Mouse (Mus musculus): Measurements from ENCODE around the gene Gps2. TPM values are rescaled to one million over a fixed set of nuclear protein-coding genes. Genes with fewer than 3 reads are reported as not detected.

Gene Gps2
- total and polyA plus RNA-seq, 3 experiments, result 45.8 to 305 (median 203) TPM

- H3K4me1 ChIP-seq (ENCODE audit: insufficient read depth, low read depth, low read length), result peaks cover 66% of the 10 kb centered on the region
- ATAC-seq (ENCODE audit: extremely low read depth, insufficient number of reproducible peaks, low FRiP score, poor library complexity, severe bottlenecking) (no peak), DNase-seq (ENCODE audit: low spot score) (no peak)
- TF ChIP-seq GATA2 (IDR thresholded peaks at IDR 0.05; ENCODE audit: borderline replicate concordance, low read depth, low read length) (no peak), TAL1 (conservative IDR thresholded peaks at IDR 0.05; ENCODE audit: low read depth, low read length) (no peak)
- peak overlapping the region; percentile 55; the same call in 1 of the 2 replicates for H3K4me3 ChIP-seq (ENCODE audit: low read depth, low read length)
- peaks cover 77% of the 10 kb centered on the region for H3K36me3 ChIP-seq (replicated peaks)
- no peaks in the 10 kb centered on the region for H3K27me3 ChIP-seq (ENCODE audit: insufficient read depth, low read length)
- H3K9me3 ChIP-seq (replicated peaks), result no peaks in the 10 kb centered on the region
Measured at GRCm38 (mm10) chr11:69917379-69917948, 3.8 kb downstream of the Gps2 start.

GRCm38 (mm10) chr11:69918118-69918517 lies 4.4 kb downstream of the Gps2 start:
- H3K9me3 ChIP-seq (replicated peaks), result no peaks in the 10 kb centered on the region
- peaks cover 71% of the 10 kb centered on the region for H3K36me3 ChIP-seq (replicated peaks)
- no peaks in the 10 kb centered on the region for H3K27me3 ChIP-seq (ENCODE audit: insufficient read depth, low read length)
- ATAC-seq (ENCODE audit: extremely low read depth, insufficient number of reproducible peaks, low FRiP score, poor library complexity, severe bottlenecking) (no peak), DNase-seq (ENCODE audit: low spot score) (no peak)
- H3K4me1 ChIP-seq (ENCODE audit: insufficient read depth, low read depth, low read length), result peaks cover 66% of the 10 kb centered on the region
- no peak for TF ChIP-seq TAL1 (conservative IDR thresholded peaks at IDR 0.05; ENCODE audit: low read depth, low read length)
- TF ChIP-seq POLR2AphosphoS5 (IDR thresholded peaks at IDR 0.05; ENCODE audit: insufficient replicate concordance, low read depth, low read length), result peak; percentile 46; the same call in 1 of the 2 replicates
- peak overlapping the region; percentile 96; the same call in 1 of the 2 replicates for H3K4me3 ChIP-seq (ENCODE audit: low read depth, low read length)

- TF ChIP-seq GATA2 (IDR thresholded peaks at IDR 0.05; ENCODE audit: borderline replicate concordance, low read depth, low read length), result no peak
- TF ChIP-seq CTCF (IDR thresholded peaks at IDR 0.05; ENCODE audit: low read depth, low read length), result no peak
- TF ChIP-seq POLR2AphosphoS5 (IDR thresholded peaks at IDR 0.05; ENCODE audit: insufficient replicate concordance, low read depth, low read length), result no peak
- no peak for TF ChIP-seq GATA1 (IDR thresholded peaks at IDR 0.05; ENCODE audit: borderline replicate concordance, low read length)
- TF ChIP-seq TAL1 (conservative IDR thresholded peaks at IDR 0.05; ENCODE audit: low read depth, low read length), result no peak
- ATAC-seq (ENCODE audit: extremely low read depth, insufficient number of reproducible peaks, low FRiP score, poor library complexity, severe bottlenecking) (no peak), DNase-seq (ENCODE audit: low spot score) (no peak)
- no peaks in the 10 kb centered on the region for H3K9me3 ChIP-seq (replicated peaks)
- peaks cover 64% of the 10 kb centered on the region for H3K36me3 ChIP-seq (replicated peaks)
- no peaks in the 10 kb centered on the region for H3K27me3 ChIP-seq (ENCODE audit: insufficient read depth, low read length)
- peak overlapping the region; percentile 96 for H3K4me3 ChIP-seq (ENCODE audit: low read depth, low read length)
- peaks cover 66% of the 10 kb centered on the region for H3K4me1 ChIP-seq (ENCODE audit: insufficient read depth, low read depth, low read length)
Measured at GRCm38 (mm10) chr11:69919053-69919452, 5.4 kb downstream of the Gps2 start.

GRCm38 (mm10) chr11:69919661-69920265 lies 6.1 kb downstream of the Gps2 start:
- Histone ChIP-seq H3K4me3 (ENCODE audit: low read depth, low read length) (peak overlapping the region; percentile 96), H3K9me3 (replicated peaks) (no peaks in the 10 kb centered on the region), H3K27me3 (ENCODE audit: insufficient read depth, low read length) (no peaks in the 10 kb centered on the region), H3K4me1 (ENCODE audit: insufficient read depth, low read depth, low read length) (peaks cover 61% of the 10 kb centered on the region), H3K36me3 (replicated peaks) (peaks cover 57% of the 10 kb centered on the region)
- ATAC-seq (ENCODE audit: extremely low read depth, insufficient number of reproducible peaks, low FRiP score, poor library complexity, severe bottlenecking), result no peak; the same call in 1 of the 2 replicates
- peak; percentile 76 for DNase-seq (ENCODE audit: low spot score)
- TF ChIP-seq GATA2 (IDR thresholded peaks at IDR 0.05; ENCODE audit: borderline replicate concordance, low read depth, low read length) (no peak), GATA1 (IDR thresholded peaks at IDR 0.05; ENCODE audit: borderline replicate concordance, low read length) (no peak), CTCF (IDR thresholded peaks at IDR 0.05; ENCODE audit: low read depth, low read length) (no peak), TAL1 (conservative IDR thresholded peaks at IDR 0.05; ENCODE audit: low read depth, low read length) (no peak), POLR2AphosphoS5 (IDR thresholded peaks at IDR 0.05; ENCODE audit: insufficient replicate concordance, low read depth, low read length) (no peak)

- no peak for ATAC-seq (ENCODE audit: extremely low read depth, insufficient number of reproducible peaks, low FRiP score, poor library complexity, severe bottlenecking)
- Histone ChIP-seq H3K4me1 (ENCODE audit: insufficient read depth, low read depth, low read length) (peaks cover 55% of the 10 kb centered on the region), H3K4me3 (ENCODE audit: low read depth, low read length) (peak overlapping the region; percentile 96), H3K27me3 (ENCODE audit: insufficient read depth, low read length) (no peaks in the 10 kb centered on the region), H3K9me3 (replicated peaks) (no peaks in the 10 kb centered on the region), H3K36me3 (replicated peaks) (peaks cover 50% of the 10 kb centered on the region)
- TF ChIP-seq GATA1 (IDR thresholded peaks at IDR 0.05; ENCODE audit: borderline replicate concordance, low read length) (no peak), POLR2AphosphoS5 (IDR thresholded peaks at IDR 0.05; ENCODE audit: insufficient replicate concordance, low read depth, low read length) (no peak), CTCF (IDR thresholded peaks at IDR 0.05; ENCODE audit: low read depth, low read length) (no peak), TAL1 (conservative IDR thresholded peaks at IDR 0.05; ENCODE audit: low read depth, low read length) (no peak), GATA2 (IDR thresholded peaks at IDR 0.05; ENCODE audit: borderline replicate concordance, low read depth, low read length) (no peak)
- peak; percentile 45 for DNase-seq (ENCODE audit: low spot score)
Measured at GRCm38 (mm10) chr11:69920266-69921031, 6.8 kb downstream of the Gps2 start.

Measured in G1E (cell line).